Mouse (Mus musculus): Measurements from ENCODE around the gene Dennd4b.
"Not testable (repeated sequence)": the region's sequence is repeated elsewhere in the genome, so short reads cannot be mapped to it uniquely, and the experiment has no call there.

Dennd4b gene

DNA sequence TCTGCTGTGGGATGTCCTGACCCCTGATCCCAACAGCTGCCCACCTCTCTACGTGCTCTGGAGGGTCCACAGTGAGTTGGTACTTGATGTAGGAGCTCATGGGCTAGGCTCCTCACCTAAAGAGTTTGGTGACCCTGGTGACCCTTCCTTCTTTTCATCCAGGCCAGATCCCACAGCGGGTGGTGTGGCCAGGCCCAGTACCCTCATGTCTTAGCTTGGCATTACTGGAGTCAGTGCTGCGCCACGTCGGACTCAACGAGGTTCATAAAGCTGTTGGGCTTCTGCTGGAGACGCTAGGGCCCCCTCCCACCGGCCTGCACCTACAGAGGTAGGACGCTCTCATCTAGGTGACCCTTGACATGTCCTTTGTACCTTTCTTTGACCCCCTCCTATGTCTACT, 14.2 kb downstream of the Dennd4b start:
- no peak for DNase-seq (ENCODE audit: low read depth)

DNA sequence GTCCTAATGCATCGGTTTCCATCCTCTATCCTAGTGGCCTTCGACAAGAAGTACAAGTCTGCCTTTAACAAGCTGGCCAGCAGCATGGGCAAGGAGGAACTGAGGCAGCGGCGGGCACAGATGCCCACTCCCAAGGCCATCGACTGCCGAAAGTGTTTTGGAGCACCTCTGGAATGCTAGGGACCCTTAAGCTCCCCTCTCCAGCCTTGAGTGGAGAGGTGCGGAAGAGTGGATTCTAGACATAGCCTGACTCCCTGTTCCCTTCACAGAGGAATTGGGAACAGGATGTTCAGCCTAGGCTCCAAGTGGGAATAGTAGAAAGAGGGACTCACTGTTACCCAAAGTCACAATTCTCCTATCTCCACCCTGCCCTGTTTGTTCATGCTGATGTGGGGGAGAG, 14.8 kb downstream of the Dennd4b start:
- no peak for DNase-seq (ENCODE audit: low read depth)

DNA sequence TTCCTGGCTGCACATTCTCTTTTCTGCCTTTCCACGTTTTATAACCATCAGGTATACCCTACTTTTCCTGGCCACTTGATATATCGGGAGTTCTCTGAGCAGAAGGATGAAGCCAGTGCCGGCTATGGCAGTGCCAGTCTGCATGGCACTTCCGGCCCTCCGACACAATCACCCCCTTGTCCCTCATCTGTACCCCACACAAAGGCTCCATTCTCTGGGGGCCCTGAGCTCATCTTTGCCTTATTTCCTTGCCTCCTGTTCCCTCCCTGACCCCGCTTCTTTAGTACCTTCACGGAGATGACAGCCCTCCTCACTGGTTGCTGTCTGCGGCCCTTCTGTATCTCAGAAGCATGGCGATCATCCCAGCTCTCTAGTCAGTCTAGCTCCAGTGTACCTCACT, 15.7 kb downstream of the Dennd4b start:
- DNase-seq (ENCODE audit: low read depth) = no peak

DNA sequence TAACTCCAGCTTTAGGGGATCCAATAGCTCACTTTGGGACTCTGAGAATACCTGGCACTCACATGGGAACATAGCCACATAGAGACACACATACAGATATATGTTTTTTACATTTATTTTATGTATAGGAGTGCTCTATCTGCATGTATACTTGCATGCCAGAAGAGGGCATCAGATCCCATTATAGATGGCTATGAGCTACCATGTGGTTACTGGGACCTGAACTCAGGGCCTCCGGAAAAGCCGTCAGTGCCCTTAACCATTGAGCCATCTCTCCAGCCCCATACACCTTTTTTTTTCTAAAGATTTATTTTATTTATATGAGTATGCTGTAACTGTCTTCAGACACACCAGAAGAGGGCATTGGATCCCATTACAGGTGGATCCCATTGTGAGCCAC, 19.2 kb downstream of the Dennd4b start:
- no peak for DNase-seq (ENCODE audit: low read depth)

DNA sequence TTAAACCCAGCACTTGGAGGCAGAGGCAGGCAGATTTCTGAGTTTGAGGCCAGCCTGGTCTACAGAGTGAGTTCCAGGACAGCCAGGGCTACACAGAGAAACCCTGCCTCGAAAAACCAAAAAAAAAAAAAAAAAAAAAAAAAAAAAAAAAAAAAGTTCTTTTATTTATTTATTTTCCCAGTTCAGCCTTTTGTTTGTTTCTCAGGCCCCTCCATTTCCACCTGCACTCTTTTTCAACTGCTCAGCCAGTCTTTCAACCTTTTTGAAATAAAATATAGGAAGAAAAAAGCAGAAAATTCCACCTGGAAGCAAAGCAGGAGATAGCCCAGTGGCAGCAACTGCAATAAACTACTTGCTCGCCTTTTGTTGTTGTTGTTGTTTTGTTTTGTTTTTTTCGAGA, 24.4 kb downstream of the Dennd4b start:
- DNase-seq (ENCODE audit: low read depth) = not testable (repeated sequence)

DNA sequence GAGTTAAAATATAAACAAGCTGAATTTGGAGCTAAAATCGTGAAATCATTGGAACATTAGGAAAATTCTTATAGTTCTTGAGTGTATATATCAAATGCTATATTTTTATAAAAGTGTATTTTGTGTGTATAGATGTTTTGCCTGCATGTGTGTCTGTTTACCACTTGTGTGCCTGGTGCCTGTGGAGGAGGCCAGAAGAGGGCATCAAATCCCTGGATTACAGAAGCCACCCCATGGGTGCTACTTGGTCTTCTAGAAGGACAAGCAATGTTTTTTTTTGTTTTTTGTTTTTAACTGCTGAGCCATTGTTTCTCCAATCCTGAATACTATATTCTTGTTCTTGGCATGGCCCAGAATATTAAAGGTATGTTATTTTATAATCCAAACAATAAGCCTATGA, 25.6 kb downstream of the Dennd4b start:
- DNase-seq (ENCODE audit: low read depth) = no peak

DNA sequence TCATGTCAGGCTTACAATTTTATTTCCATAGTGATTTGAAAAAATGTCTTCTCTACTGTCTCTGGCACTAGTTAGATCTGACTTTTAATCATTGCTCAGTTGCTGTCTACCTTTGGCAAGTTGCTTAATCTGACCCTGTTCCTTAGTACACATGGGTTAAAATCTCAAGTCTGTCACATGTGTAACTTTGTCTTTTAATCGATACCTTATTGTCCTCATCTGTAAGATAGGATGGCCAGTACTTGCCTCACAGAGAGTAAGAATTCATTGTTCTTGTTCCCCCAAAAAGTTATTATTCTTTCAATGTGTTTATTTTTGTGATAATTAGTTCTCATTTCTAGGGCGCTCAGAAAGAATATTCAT, 27.0 kb downstream of the Dennd4b start:
- DNase-seq (ENCODE audit: low read depth) = no peak

DNA sequence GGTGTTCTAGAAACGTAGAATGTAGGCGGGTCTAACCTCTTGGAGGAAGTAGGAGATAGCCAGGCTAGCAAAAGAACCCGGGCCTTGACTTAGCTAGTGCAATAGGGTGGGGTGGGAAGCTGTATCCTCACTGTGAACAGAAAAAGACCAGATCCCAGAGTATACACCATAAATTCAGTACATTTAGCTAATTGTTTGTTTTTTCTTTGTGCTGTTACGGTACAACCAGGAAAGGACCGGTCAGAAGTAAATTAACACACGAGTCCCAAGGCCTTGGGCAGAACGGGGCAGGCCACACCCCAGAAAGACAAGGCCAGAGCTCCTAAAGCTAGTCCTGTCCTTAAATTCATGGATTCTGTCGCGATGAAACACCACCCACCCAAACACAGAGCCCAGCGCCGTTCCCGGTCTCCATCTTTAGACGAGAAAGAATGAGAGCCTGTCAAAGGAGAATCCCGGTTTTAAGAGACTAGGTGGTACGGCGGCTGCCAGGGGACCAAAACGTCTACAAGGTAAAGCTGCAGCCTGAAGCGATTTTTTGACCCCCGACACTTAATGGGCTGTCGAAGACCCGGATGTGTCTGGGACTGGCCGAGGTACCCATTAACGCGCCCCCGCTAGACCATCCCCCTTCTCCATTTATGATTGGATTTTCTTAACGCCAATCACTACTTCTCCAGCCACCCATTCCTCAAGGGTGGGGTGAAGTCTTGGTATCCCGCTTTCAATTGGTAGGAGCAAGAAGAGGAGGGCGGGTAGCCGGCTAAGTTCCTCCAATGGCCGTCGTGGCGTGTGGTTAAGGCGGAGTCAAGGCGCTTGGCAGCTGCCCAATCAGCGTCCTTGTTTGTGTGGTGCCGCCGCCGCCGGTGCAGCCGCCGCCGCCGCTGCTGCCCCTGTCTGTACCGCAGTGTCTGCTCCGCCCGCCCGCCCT, 27.6 kb downstream of the Dennd4b start, which contains the start of gene Gatad2b:
Gene Gatad2b, plus strand, starts transcription at position 834 of the 931 bp plus-strand sequence.
- DNase-seq (ENCODE audit: low read depth) = peak; percentile 99

DNA sequence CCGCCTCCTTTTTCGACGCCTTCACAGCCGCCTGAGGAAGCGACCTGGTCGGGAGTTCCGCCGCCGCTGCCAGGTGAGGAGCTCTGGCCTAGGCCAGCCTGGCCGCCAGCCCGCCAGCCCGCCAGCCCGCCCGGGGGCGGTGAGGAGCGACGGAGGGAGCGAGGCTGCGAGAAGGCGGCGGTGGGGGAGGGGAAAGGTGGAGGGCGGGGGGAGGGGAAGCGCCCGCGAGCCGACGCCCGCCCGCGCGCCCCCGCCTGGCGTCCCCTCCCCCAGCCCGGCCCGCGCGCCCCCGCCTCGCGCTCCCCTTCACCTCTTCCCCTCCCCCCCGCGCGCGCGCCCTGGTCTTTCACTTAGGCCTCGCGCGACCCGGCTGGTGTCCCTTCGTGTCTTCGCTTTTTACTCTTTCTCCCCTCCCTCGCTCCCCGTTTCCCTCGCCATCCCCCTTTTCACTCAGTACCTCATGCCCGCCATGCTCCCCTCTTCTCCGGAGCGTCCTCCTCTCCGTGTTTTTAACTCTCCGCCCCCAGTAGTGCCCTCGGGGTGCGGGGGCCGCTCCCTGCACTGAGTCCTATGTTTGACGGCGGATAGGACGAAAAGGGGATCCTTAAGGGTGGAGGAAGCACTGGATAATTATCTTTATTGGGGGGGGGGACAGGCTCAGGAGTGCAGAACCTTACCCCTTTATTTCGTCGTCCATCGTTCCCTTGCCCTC, 28.5 kb downstream of the Dennd4b start:
- DNase-seq (ENCODE audit: low read depth) = peak; percentile 34

DNA sequence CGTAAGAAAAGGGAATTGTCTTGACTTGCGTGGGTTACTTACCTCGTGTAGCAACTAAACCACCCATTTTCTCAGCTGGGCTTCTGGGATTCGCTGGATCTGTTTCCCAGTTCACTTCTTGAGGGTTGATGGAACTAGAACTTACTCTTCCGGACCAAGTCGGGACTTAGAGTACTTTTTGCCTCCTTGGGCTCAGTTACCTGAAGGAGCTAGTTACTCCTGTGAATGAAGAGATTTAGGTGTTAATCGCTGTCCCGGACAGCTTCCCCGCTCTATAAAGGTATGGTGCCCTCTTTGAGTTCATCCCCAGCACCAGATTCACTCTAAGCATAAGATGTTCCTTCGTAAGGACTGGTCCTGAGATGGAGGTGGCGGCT, 29.1 kb downstream of the Dennd4b start:
- DNase-seq (ENCODE audit: low read depth) = peak; percentile 23

DNA sequence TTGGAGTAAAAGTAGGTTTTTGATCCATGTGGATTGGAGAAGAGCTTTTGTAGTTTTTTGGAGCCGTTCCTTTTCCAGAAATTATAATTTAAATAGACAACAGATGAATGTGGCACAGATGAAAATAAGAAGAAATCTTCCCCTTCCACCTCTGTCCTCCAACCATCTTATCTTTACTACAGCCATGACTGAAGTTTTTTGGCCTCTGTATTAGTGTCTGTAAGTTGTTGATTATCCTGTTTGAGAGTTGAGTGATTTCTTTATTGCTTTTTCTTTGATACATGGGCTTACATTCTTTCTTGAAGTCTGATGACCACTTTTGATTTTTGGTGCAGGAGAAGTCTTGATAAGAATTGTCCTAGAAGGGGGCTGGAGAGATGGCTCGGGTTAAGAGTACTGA, 29.7 kb downstream of the Dennd4b start:
- peak; percentile 24 for DNase-seq (ENCODE audit: low read depth)

DNA sequence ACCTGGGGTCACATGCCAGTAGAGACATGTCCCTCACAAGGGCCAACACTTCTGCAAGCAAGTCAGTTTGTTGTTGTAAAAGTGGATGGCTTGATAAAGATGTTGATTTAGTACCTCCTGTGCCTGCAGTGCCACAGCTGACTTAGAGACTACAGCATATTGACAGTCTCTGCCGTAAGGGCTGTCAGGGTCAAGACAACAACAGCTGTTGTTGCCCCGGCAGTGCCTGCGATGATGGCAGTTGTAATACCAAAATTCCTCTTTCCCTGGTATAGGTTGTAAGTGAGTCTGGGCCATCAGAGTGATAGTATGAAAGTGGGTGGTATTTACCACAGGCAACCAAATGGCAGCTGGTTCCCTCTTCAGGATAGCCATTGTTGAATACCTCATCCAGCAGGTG, 40.8 kb downstream of the Dennd4b start:
- DNase-seq (ENCODE audit: low read depth) = no peak

DNA sequence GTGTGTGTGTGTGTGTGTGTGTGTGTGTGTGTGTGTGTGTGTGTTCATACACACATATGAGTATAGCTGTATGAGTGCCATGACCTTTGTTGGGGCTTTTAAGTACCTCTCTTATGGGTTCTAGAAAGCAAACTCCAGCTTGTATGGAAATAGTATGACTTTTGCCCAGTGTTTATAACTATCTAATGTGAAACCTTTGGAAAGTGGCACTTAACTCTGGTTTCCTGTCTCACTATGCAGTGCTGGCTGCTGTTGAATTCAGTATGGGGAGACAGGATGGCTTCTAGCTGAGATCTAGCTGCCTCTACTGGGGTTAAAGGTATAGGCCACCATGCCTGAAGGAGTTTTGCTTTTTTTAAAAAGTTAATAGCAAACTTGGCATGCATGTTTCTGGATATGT, 44.6 kb downstream of the Dennd4b start:
- DNase-seq (ENCODE audit: low read depth) = no peak

DNA sequence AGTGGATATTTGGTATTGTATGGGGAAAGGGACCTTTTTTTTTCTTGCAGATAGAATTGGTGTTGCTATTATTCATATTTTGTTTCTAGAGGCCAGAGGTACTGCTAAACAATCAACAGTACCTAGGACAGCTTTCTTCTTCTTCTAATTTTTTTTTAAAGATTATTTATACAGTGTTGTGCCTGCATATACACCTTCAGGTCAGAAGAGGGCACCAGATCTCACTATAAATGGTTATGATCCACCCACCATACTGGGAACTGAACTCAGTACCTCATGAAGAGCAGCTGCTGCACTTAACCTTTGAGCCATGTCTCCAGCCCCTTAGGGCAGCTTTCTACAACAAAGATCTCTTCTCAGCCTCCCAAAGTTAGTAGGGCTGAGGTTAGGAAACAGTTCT, 48.4 kb downstream of the Dennd4b start:
- DNase-seq (ENCODE audit: low read depth) = peak; percentile 28

DNA sequence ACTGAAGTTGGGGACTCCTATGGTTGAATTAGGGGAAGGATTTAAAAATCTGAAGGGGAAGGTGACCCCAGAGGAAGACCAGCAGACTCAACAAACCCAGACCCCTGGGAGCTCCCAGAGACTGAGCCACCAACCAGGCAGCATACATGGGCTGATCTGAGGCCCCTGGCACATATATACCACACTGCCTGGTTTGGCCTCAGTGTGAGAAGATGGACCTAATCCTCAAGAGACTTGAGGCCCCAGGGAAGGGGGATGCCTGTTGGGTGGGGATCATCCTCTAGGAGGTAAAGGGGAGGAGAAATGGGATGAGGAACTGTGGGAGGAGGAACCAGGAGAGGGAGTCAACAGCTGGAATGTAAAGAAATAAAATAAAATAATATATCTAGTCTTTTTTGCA, 49.3 kb downstream of the Dennd4b start:
- no peak for DNase-seq (ENCODE audit: low read depth)

DNA sequence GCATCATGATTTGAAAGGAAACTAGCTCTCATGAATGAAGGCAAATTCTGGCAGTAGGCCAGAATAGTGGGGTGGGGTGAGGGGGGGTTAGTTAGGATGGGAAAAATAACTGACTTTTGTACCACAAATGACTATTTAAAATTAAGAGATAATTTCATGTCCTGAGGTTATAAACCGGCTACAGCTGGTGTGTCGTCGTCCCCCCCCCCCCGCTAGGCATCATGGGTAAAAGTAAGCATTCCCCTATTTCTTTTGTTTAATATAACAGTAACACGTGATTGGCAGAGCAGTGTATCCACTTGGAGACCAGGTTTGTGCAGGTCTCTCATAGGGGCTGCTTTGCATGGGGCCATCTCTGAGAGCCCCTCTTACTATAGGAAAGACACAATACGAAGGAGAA, 57.3 kb downstream of the Dennd4b start:
- no peak for DNase-seq (ENCODE audit: low read depth)

DNA sequence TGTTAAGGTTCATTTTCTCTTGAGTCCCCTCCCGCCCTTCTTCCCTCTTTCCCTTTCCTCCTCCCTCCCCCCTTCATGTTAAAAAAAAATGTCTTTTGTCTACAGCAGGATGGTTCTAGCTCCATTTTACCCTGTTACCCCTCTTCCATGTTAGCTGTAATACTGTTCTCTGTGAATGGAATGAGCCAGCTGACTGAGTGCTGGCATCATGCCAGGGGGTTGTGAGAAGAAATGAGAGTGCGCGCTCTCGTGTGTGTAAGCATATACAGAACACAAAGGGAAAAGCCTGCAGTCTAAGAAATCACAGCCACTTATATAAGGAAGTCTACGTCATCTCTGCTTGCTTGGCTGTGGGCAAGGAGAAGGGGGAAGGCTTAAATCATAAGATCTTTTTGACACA, 58.1 kb downstream of the Dennd4b start:
- no peak for DNase-seq (ENCODE audit: low read depth)

Measured in c-Kit-positive CD71-positive TER-119-negative erythroid progenitor cells, embryonic 14.5 days (primary cell).